Mouse (Mus musculus) heart, adult 9 months (tissue): ENCODE measurements around the gene Fzr1.
A peak's percentile ranks its signal among the peaks of the same experiment; 100 is the strongest.

Source experiments
- DNase-seq, 2 experiments: peaks; one replicate each; pipeline ENCODE4 v3.0.0; 2022; ENCODE audit warnings: low spot score in 2 of 2

Gene Fzr1

DNA sequence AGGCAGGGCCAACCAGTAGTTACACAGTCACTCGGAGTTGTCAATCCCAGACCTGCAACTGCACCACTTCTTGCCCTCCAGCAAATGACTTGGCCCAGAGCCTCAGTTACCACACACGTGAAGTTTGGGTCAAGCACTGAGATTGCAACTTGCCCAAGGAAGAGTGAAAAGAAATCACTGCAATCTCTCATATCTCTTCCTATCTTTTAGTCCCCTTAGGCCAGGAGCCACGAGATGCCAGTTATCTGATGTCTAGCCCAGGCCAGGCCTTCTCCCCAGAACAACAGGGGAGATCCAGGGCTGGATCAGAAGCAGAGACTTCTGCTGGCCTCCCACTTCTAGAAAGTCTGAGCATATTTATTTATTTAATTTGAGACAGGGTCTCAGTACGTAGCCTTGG lies 22.8 kb downstream of the Fzr1 start:
- no peak for DNase-seq

GRCm38 (mm10) chr10:81354738-81355477 lies 23.4 kb downstream of the Fzr1 start:
- DNase-seq: no peak

DNA sequence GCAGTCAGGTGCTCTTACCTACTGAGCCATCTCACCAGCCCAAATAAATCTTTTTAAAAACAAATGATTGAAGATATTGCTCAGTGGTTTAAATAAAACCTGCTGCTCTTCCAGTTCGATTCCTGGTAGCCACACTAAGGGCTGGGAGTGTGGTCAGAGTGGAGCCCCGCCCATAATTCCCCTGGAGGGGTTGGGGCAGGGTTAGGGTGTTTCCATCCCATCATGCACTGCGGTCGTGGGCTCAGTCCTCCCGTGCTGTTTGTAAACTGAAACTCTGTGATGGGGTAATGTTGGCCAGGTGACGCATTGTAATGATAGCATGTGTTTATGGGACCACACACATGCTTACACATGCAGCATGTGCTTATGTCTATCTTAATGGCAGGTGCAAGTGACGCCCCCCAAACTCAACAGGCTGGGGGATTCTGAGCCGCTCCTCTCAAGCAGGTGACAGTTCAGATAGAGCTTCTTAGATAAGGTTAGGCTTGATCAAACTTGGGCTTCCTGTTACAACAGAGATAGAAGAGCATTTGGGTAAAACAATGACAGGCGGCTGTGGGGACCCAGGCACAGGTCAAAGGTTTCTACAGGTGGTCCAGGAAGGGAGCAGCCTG lies 26.5 kb downstream of the Fzr1 start:
- DNase-seq: no peak

DNA sequence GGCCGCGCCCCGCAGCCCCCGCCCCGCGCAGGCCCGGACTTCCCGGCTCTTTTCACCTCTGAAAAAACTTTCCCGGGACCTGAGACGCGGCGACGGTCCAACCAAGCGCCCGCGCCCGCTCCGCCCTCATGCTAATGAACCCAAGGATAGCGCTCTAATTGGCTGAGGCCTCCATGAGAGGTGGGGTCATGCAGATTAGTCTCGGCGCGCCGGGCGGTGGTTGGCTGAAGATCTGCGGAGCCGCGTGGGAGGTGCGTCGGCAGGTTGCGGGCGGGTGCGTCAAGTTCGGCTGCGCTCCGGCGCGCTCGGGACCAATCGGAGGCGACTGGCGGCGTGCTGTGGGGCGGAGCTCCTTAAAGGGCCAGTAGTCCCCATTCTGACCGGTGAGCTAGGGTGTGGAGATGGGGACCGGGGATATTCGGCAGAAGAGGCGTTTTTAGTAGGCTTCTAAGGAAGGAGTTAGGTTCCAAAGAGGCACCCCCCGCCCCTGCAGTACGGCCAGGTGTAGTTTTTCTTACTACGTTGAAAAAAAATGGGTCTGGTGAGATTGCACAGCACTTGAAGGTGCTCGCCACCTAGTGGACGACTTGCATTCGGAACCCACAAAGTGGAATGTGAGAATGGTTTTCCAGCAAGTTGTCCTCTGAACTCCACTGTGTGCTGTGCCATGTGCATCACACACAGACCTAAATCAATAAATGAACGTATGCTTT lies 27.8 kb downstream of the Fzr1 start, which contains the start of gene Hmg20b:
Gene Hmg20b, minus strand, starts transcription at position 130 of the 713 bp plus-strand sequence.
- peak; percentile 99 to 100 for DNase-seq

- no peak for DNase-seq
Observed at GRCm38 (mm10) chr10:81349961-81350350, 28.4 kb downstream of the Fzr1 start.

DNA sequence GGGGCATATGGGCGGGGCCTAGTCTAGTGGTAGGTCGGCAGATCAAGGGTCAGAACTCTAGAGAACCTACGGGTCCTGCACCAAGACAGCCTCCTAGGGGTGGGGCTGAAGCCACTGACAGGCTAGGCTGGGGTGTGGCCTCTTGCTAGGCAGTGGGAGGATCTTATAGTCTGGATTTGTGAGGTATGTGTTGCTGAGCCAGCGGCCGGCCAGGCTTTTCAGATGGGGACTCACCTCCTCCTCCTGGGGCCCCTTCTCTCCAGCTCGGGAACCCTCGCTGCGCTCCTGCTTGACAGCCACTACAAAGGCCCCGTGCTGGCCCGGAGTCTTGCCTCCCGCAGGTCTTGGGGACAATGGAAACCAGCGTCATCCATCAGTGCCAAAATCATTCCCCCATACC lies 29.2 kb downstream of the Fzr1 start:
- no peak for DNase-seq

GRCm38 (mm10) chr10:81346453-81347067 lies 31.8 kb downstream of the Fzr1 start:
- no peak for DNase-seq

- DNase-seq: no peak
Observed at GRCm38 (mm10) chr10:81345162-81345534, 33.2 kb downstream of the Fzr1 start.

GRCm38 (mm10) chr10:81344421-81345161 lies 33.7 kb downstream of the Fzr1 start:
- DNase-seq: no peak

GRCm38 (mm10) chr10:81342686-81343505 lies 35.4 kb downstream of the Fzr1 start, which contains the start of gene Gipc3:
Gene Gipc3 (minus strand): TSS chr10:81343266.
- no peak for DNase-seq

- DNase-seq: peak in 1 of 2 experiments; percentile 72
Observed at GRCm38 (mm10) chr10:81341333-81341949, 36.9 kb downstream of the Fzr1 start.

DNA sequence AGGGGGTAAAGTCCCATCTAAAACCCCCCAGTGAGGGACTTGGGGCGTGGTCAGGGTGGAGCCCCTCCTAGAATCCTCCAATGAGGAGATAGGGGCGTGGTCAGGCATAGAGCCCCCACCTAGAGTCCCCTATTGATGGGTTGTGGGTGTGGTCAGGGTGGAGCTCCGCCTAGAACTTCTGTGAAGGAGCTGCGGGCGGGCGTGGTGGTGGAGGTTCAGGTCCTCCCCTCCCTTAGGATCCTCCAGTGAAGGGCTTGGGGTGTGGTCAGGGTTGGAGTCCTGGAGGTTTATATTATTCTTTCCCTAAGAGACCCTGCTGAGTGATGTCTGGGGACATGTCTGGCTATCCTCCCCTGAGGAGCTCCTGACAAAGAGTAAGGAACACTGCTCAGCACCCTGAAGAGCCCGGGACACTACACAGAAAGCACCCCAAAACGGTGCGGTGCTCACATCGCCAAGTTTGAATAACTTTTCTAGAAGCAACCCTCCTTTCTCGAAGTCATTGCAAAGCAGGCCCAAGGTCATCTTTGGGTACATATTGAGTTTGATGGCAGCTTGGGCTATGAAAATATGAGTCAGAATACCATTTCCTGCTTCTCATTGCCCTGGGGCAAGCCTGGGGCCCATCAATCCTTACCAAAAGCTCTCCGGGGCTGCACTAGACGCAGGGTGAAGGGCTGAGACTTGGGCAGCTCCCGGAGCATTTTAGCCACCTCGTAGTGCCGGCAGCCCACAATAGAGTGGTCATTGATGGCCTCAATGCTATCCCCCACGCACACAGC lies 37.6 kb downstream of the Fzr1 start:
- no peak for DNase-seq

DNA sequence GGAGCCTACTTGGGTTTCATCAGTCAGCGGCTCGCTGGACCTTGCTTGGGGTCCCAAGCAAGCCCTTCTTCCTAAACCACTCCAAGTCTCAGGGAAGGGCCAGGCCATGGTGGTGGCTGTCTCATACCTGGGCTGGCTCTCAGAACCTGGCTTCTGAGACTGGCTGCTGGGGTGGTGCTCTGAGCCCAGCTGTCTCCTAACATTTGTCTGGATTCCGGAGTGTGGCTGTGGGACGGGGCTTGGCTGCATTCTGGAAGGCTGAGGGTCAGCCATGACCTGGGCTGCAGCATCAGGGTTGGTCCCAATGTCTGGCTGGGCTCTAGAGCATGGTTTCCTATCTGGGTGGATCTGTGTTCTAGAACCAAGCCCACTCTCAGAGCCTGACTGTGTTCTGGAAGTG lies 41.8 kb downstream of the Fzr1 start:
- no peak for DNase-seq

DNA sequence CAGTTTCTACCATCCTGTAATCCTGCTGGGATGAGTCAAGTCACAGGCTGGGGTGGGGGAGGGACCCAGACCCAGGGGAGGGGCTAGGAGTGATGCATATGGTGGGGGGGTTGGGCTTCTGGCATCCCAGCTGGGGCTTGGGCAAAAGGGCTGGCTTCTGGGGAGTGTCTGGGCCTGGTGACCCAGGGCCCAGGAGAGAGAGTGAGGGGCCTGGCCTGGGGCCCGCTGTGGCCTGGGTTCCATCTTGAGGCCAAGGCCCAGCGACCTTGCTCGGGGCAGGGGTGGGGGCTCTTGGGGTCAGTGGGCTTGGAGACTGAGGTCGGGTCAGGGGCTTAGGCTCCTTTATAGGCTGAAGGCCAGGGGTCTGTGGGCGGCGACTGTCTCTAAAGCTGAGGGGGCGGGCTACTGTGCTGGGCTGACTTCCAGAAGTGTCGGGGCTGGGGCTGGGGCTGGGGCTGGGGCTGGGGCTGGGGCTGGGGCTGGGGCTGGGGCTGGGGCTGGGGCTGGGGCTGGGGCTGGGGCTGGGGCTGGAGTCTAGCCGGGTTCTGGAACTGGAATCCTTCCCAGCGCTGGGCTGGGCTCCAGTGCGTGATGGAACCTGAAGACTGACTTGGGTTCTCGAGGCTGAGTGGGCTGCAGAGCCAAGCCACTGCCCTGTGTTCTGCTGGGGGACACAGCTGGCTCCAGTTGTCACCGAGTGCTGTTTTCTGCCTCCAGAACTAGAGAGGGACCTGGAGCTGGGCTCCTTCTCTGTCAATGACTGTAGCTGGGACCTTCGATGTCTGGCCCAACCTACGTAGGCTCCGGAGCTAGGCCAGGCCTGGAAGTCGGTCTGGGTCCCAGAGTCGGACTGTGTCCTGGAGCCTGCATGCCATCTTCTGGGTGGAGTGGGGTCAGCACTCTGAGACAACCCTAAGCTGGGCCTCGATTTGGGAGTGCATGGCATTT lies 42.6 kb downstream of the Fzr1 start:
- DNase-seq: no peak

DNA sequence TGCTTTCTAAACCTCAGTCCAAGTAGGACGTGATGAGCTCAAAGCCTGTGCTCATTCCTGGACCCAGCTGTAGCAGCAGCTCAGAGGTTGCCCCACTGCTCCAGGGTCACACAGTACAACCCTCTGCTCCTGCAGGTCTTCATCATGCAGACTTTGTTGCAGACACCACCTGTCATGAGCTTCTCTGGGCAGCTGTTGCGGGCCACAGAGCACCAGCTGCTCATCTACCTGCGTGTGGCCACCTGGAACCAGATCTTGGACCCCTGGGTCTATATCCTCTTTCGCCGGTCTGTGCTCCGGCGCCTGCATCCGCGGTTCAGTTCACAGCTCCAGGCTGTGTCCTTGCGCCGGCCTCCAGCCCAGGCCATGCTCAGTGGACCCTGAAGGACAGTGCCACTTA lies 44.0 kb downstream of the Fzr1 start:
- no peak for DNase-seq

GRCm38 (mm10) chr10:81332277-81332676 lies 46.0 kb downstream of the Fzr1 start:
- no peak for DNase-seq

DNA sequence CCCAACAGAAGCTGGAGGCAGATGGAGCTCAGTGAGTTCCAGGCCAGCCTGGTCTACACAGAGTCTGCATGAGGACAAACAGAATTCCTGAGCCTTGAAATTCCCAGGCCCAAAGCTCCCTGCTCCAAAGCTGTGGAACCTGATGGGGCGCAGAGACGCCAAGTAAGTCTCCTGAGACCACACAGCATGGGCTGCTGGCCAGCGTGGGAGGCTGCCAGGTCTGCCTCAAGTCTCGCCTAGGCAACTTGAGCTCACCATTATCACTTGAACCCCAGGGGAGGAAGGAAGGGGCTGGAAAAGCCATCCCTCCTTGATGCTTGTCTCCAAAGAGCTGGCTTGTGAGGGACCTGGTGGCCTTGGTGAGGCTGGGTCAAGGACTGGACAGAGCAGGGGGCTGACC lies 48.3 kb downstream of the Fzr1 start:
- DNase-seq: peak; percentile 71 to 81
